ENCODE assay signal across 9 mouse cellular contexts in the genomic region with DNA sequence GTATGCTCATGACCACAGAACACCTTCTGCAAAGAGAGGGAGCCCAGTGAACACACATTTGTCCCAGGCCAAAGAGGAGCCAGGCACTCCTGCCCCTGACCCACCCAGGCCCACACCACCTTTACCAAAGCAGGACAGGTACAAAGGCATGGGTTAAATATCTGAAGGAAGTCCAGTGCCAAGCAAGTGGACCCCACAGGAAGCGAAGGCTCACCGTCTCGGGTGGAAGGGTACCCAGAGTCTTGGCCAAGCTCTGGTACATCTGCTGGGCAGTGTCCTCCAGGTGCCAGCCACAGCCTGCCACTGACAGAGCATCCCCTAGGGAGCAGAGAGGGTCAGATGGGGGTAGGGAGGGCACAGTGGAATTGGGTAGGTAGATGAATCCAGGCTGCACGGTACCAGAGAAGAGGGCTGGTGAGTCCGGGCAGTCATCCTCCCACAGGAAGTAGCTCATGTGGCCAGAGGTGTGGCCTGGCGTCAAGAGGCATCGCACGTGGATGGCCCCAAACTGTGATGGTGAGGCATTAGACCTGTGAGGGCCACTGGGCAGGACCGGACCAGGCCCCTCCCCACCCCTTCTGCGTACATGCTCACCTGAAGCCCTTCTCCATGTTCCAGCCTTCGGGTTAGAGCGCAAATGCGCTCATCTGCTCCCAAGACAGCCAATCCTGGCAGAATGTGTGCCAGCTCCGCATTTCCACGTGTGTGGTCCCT. TPM values are rescaled to one million over a fixed set of nuclear protein-coding genes. Genes with fewer than 3 reads are reported as not detected.
DNase-seq lines count a peak whose midpoint lies in the region; ATAC-seq and TF ChIP-seq lines count a peak whose summit lies in the region.
"Had no signal": no experiment of that assay in that cellular context is flagged by ENCODE, and none has a peak within 500 bp of the region (broad histone marks: within the 10 kb centered on the region; RNA-seq: fewer than 3 reads in every experiment).

No protein-coding gene starts in this region.

- no peak overlapping the region for H3K4me3 ChIP-seq in heart, adult 2 months
- H3K4me3 ChIP-seq in MEL (ENCODE audit: control insufficient read depth in 1 of 2, insufficient read depth in 1 of 2, low read depth in 2 of 2, low read length in 2 of 2): no peak overlapping the region; a peak in 1 of 4 replicates
- no peak overlapping the region for H3K4me3 ChIP-seq in heart, postnatal 0 days (ENCODE audit: low read depth, low read length)
- peak overlapping the region; percentile 77 for H3K4me3 ChIP-seq in midbrain, embryonic 10.5 days
- H3K4me3 ChIP-seq in thymus, adult 2 months (ENCODE audit: control insufficient read depth, insufficient read depth, low read length): no peak overlapping the region

- no peak for TF ChIP-seq EP300 in heart, adult 2 months (IDR thresholded peaks at IDR 0.05; ENCODE audit: insufficient read depth, low read depth, low read length)
- no peak for TF ChIP-seq EP300 in MEL (IDR thresholded peaks at IDR 0.05; ENCODE audit: low read depth in 1 of 2, low read length in 2 of 2)
- TF ChIP-seq EP300 in heart, postnatal 0 days (IDR thresholded peaks at IDR 0.05; ENCODE audit: low read depth): no peak

- intact Hi-C loops in heart, adult 2 months (cut with DNase I): no loop called here

- no peak for ATAC-seq in heart, postnatal 0 days (ENCODE audit: insufficient read depth, low read depth)

- no peak overlapping the region for H3K27ac ChIP-seq in heart, adult 2 months
- no peak overlapping the region for H3K27ac ChIP-seq in MEL (ENCODE audit: control insufficient read depth, low read depth, low read length)
- H3K27ac ChIP-seq in heart, postnatal 0 days (ENCODE audit: low read depth): no peak overlapping the region
- H3K27ac ChIP-seq in midbrain, embryonic 10.5 days (replicated peaks): peak overlapping the region; percentile 96
- no peak overlapping the region for H3K27ac ChIP-seq in thymus, adult 2 months (ENCODE audit: control insufficient read depth, insufficient read depth, low read length)

- H3K9me3 ChIP-seq in MEL (replicated peaks; ENCODE audit: insufficient read depth, low read length): no peaks in the 10 kb centered on the region
- no peaks in the 10 kb centered on the region for H3K9me3 ChIP-seq in heart, postnatal 0 days (replicated peaks; ENCODE audit: control insufficient read depth, low read length)
- no peaks in the 10 kb centered on the region for H3K9me3 ChIP-seq in midbrain, embryonic 10.5 days (replicated peaks)

- H3K4me1 ChIP-seq in heart, adult 2 months (ENCODE audit: control insufficient read depth, insufficient read depth, low read length): peaks cover 2% of the 10 kb centered on the region; the same call in 1 of the 2 replicates
- H3K4me1 ChIP-seq in MEL (ENCODE audit: control insufficient read depth in 1 of 2, insufficient read depth in 2 of 2, low read length in 2 of 2): no peaks in the 10 kb centered on the region
- peaks cover 10% of the 10 kb centered on the region for H3K4me1 ChIP-seq in heart, postnatal 0 days (ENCODE audit: control insufficient read depth, insufficient read depth)
- H3K4me1 ChIP-seq in midbrain, embryonic 10.5 days: peaks cover 38% of the 10 kb centered on the region
- H3K4me1 ChIP-seq in thymus, adult 2 months (replicated peaks; ENCODE audit: control insufficient read depth, insufficient read depth, low read length): peaks cover 15% of the 10 kb centered on the region

- no peaks in the 10 kb centered on the region for H3K79me2 ChIP-seq in heart, adult 2 months (replicated peaks; ENCODE audit: control insufficient read depth, insufficient read depth, low read length)
- no peaks in the 10 kb centered on the region for H3K79me2 ChIP-seq in MEL (ENCODE audit: control insufficient read depth, insufficient read depth, low read length, poor library complexity)

- TF ChIP-seq POLR2A in heart, adult 2 months (IDR thresholded peaks at IDR 0.05; ENCODE audit: insufficient read depth, low read depth, low read length): peak; percentile 39; the same call in 1 of the 2 replicates
- no peak for TF ChIP-seq POLR2A in MEL (IDR thresholded peaks at IDR 0.05; ENCODE audit: control insufficient read depth in 1 of 2, insufficient read depth in 1 of 2, low read depth in 1 of 2, low read length in 2 of 2, poor library complexity in 1 of 2)
- no peak for TF ChIP-seq POLR2A in thymus, adult 2 months (IDR thresholded peaks at IDR 0.05; ENCODE audit: control insufficient read depth, extremely low read depth, insufficient read depth, low read length, poor library complexity)

- H3K4me2 ChIP-seq in heart, postnatal 0 days (ENCODE audit: low read depth, low read length): peak overlapping the region; percentile 84; the same call in 1 of the 2 replicates

- 76% methylated on average over 15 of the region's 15 CpGs for WGBS in heart, adult 2 months
- WGBS in heart, postnatal 0 days: 83% methylated on average over 15 of the region's 15 CpGs
- 85% methylated on average over 15 of the region's 15 CpGs for WGBS in midbrain, embryonic 10.5 days
- WGBS in thymus, adult 2 months: 88% methylated on average over 15 of the region's 15 CpGs

- no peak for TF ChIP-seq RAD21 in MEL (IDR thresholded peaks at IDR 0.05; ENCODE audit: low read depth, low read length)

- no peak for TF ChIP-seq CTCF in heart, adult 2 months (IDR thresholded peaks at IDR 0.05)
- TF ChIP-seq CTCF in MEL (IDR thresholded peaks at IDR 0.05 in 2 of 3, conservative IDR thresholded peaks at IDR 0.05 in 1 of 3; ENCODE audit: control insufficient read depth in 1 of 3, insufficient read depth in 1 of 3, low read depth in 2 of 3, low read length in 3 of 3, poor library complexity in 1 of 3, severe bottlenecking in 1 of 3): no peak
- no peak for TF ChIP-seq CTCF in heart, postnatal 0 days (IDR thresholded peaks at IDR 0.05; ENCODE audit: low read depth)
- TF ChIP-seq CTCF in thymus, adult 2 months (IDR thresholded peaks at IDR 0.05; ENCODE audit: borderline replicate concordance, control insufficient read depth, extremely low read depth, insufficient read depth, low read length, poor library complexity): no peak

- no peaks in the 10 kb centered on the region for H3K36me3 ChIP-seq in heart, adult 2 months (ENCODE audit: control insufficient read depth, insufficient read depth, low read length)
- H3K36me3 ChIP-seq in MEL (ENCODE audit: control insufficient read depth in 1 of 2, insufficient read depth in 2 of 2, low read length in 2 of 2): peaks cover 0 to 2% of the 10 kb centered on the region in 2 experiments; a peak in 2 of 4 replicates
- H3K36me3 ChIP-seq in heart, postnatal 0 days (replicated peaks; ENCODE audit: control insufficient read depth, insufficient read depth, low read length): peaks cover 48% of the 10 kb centered on the region
- H3K36me3 ChIP-seq in midbrain, embryonic 10.5 days: peaks cover 70% of the 10 kb centered on the region
- no peaks in the 10 kb centered on the region; the same call in 1 of the 2 replicates for H3K36me3 ChIP-seq in thymus, adult 2 months (ENCODE audit: control insufficient read depth, insufficient read depth, low read length)

- no peak overlapping the region for H3K9ac ChIP-seq in heart, adult 2 months (ENCODE audit: low read depth, low read length)
- peak overlapping the region; percentile 60; the same call in 1 of the 2 replicates for H3K9ac ChIP-seq in MEL (ENCODE audit: control insufficient read depth, low read depth, low read length, poor library complexity, severe bottlenecking)
- peak overlapping the region; percentile 55; the same call in 1 of the 2 replicates for H3K9ac ChIP-seq in heart, postnatal 0 days (replicated peaks; ENCODE audit: low read depth, low read length)

- H3K27me3 ChIP-seq in heart, adult 2 months (ENCODE audit: control insufficient read depth, insufficient read depth, low read length): no peaks in the 10 kb centered on the region
- no peaks in the 10 kb centered on the region for H3K27me3 ChIP-seq in MEL (ENCODE audit: control insufficient read depth in 1 of 2, insufficient read depth in 2 of 2, low read length in 2 of 2)
- no peaks in the 10 kb centered on the region for H3K27me3 ChIP-seq in heart, postnatal 0 days (ENCODE audit: control insufficient read depth, insufficient read depth, low read length)
- no peaks in the 10 kb centered on the region for H3K27me3 ChIP-seq in midbrain, embryonic 10.5 days (ENCODE audit: low read depth, poor library complexity, severe bottlenecking)
- no peaks in the 10 kb centered on the region for H3K27me3 ChIP-seq in thymus, adult 2 months (ENCODE audit: control insufficient read depth, insufficient read depth, low read length)

- peak in 1 of 2 experiments; percentile 25 for DNase-seq in heart, adult 2 months
- DNase-seq in heart, adult 18-20 months: no peak
- no peak for DNase-seq in MEL (ENCODE audit: low read depth, low spot score)
- DNase-seq in heart, postnatal 0 days (ENCODE audit: low spot score): no peak
- DNase-seq in midbrain, embryonic 10.5 days (ENCODE audit: low spot score): no peak
- DNase-seq in layer of hippocampus, adult 11-12 months (ENCODE audit: low spot score): no peak
- DNase-seq in left cerebral cortex, adult 11 months (ENCODE audit: low spot score): no peak
- no peak for DNase-seq in thymus, adult 2 months

RNA-seq across cellular contexts. Expression of gene Haghl, which starts 1.5 kb away (rescaled TPM):
- 1 to 10 TPM; 6.4 to 7.7 TPM for total RNA-seq in heart, adult 2 months (2021)
- polyA plus RNA-seq in heart, adult 2 months (2012; rRNA removed): 19.5 and 23.4 TPM in 2 replicates
- 10 to 100 TPM; 11.4 to 12.1 TPM for total RNA-seq in heart, adult 18-20 months (2021)
- total RNA-seq in MEL (2012; rRNA removed): 10.7 and 12.6 TPM in 2 replicates
- polyA plus RNA-seq in MEL (2012; ENCODE audit: insufficient read depth in 1 of 2, insufficient read length in 2 of 2, low read depth in 1 of 2, low replicate concordance in 2 of 2, missing spikeins in 1 of 2): 10 to 100 TPM in 1 of 2 experiments, not detected in 1; 13.2 TPM
- total RNA-seq in heart, postnatal 0 days (2014; rRNA removed; ENCODE audit: low replicate concordance): 50.3 and 59.4 TPM in 2 replicates
- polyA plus RNA-seq in heart, postnatal 0 days (2015; fragmentation: Nextera tagmentation; extraction: Ambion mirVana): 46.1 and 47.7 TPM in 2 replicates
- 75.8 and 103 TPM in 2 replicates for polyA plus RNA-seq in midbrain, embryonic 10.5 days (2016; fragmentation: Nextera tagmentation; extraction: Ambion mirVana)
- 73.9 and 80.3 TPM in 2 replicates for polyA plus RNA-seq in thymus, adult 2 months (2012; rRNA removed)

RNA-seq across cellular contexts. Expression of gene Ccdc78, which starts 2.4 kb away (rescaled TPM):
- total RNA-seq in heart, adult 2 months (2021): not detected
- 1.1 TPM in 1 of 2 replicates, not detected in the other for polyA plus RNA-seq in heart, adult 2 months (2012; rRNA removed)
- under 1 TPM in 1 of 2 experiments, not detected in 1; 0.39 TPM for total RNA-seq in heart, adult 18-20 months (2021)
- 0.08 TPM in 1 of 2 replicates, not detected in the other for total RNA-seq in MEL (2012; rRNA removed)
- polyA plus RNA-seq in MEL (2012; ENCODE audit: insufficient read depth in 1 of 2, insufficient read length in 2 of 2, low read depth in 1 of 2, low replicate concordance in 2 of 2, missing spikeins in 1 of 2): under 1 TPM in 1 of 2 experiments, not detected in 1; 0.85 TPM
- not detected in 2 replicates for total RNA-seq in heart, postnatal 0 days (2014; rRNA removed; ENCODE audit: low replicate concordance)
- 0.12 and 0.55 TPM in 2 replicates for polyA plus RNA-seq in heart, postnatal 0 days (2015; fragmentation: Nextera tagmentation; extraction: Ambion mirVana)
- polyA plus RNA-seq in midbrain, embryonic 10.5 days (2016; fragmentation: Nextera tagmentation; extraction: Ambion mirVana): 0.79 and 1.2 TPM in 2 replicates
- polyA plus RNA-seq in thymus, adult 2 months (2012; rRNA removed): 0.27 and 0.48 TPM in 2 replicates
- total RNA-seq: layer of hippocampus, postnatal 25 days had no signal

RNA-seq across cellular contexts. Expression of gene Fam173a, which starts 8.7 kb away (rescaled TPM):
- total RNA-seq in heart, adult 2 months (2021): 10 to 100 TPM; 30.8 to 38.3 TPM
- 49.7 and 63.6 TPM in 2 replicates for polyA plus RNA-seq in heart, adult 2 months (2012; rRNA removed)
- total RNA-seq in heart, adult 18-20 months (2021): 10 to 100 TPM; 45.5 to 51.5 TPM
- 35.3 and 39.0 TPM in 2 replicates for total RNA-seq in MEL (2012; rRNA removed)
- 10 to 100 TPM in 1 of 2 experiments, not detected in 1; 36.6 TPM for polyA plus RNA-seq in MEL (2012; ENCODE audit: insufficient read depth in 1 of 2, insufficient read length in 2 of 2, low read depth in 1 of 2, low replicate concordance in 2 of 2, missing spikeins in 1 of 2)
- 32.0 and 32.5 TPM in 2 replicates for total RNA-seq in heart, postnatal 0 days (2014; rRNA removed; ENCODE audit: low replicate concordance)
- 55.6 and 63.1 TPM in 2 replicates for polyA plus RNA-seq in heart, postnatal 0 days (2015; fragmentation: Nextera tagmentation; extraction: Ambion mirVana)
- polyA plus RNA-seq in midbrain, embryonic 10.5 days (2016; fragmentation: Nextera tagmentation; extraction: Ambion mirVana): 71.8 and 88.0 TPM in 2 replicates
- polyA plus RNA-seq in thymus, adult 2 months (2012; rRNA removed): 141 and 162 TPM in 2 replicates

RNA-seq across cellular contexts. Expression of gene Narfl, which starts 10.4 kb away (rescaled TPM):
- total RNA-seq in heart, adult 2 months (2021): 10 to 100 TPM; 42.1 to 45.1 TPM
- 36.4 and 52.6 TPM in 2 replicates for polyA plus RNA-seq in heart, adult 2 months (2012; rRNA removed)
- 10 to 100 TPM; 43.9 to 50.1 TPM for total RNA-seq in heart, adult 18-20 months (2021)
- 26.9 and 34.3 TPM in 2 replicates for total RNA-seq in MEL (2012; rRNA removed)
- polyA plus RNA-seq in MEL (2012; ENCODE audit: insufficient read depth in 1 of 2, insufficient read length in 2 of 2, low read depth in 1 of 2, low replicate concordance in 2 of 2, missing spikeins in 1 of 2): 10 to 100 TPM in 1 of 2 experiments, not detected in 1; 30.6 TPM
- total RNA-seq in heart, postnatal 0 days (2014; rRNA removed; ENCODE audit: low replicate concordance): 36.8 and 86.7 TPM in 2 replicates
- 45.1 and 47.7 TPM in 2 replicates for polyA plus RNA-seq in heart, postnatal 0 days (2015; fragmentation: Nextera tagmentation; extraction: Ambion mirVana)
- polyA plus RNA-seq in midbrain, embryonic 10.5 days (2016; fragmentation: Nextera tagmentation; extraction: Ambion mirVana): 28.1 and 29.5 TPM in 2 replicates
- 29.1 and 33.5 TPM in 2 replicates for polyA plus RNA-seq in thymus, adult 2 months (2012; rRNA removed)

RNA-seq across cellular contexts. Expression of gene AC134908.4, which starts 11.4 kb away (rescaled TPM):
- total RNA-seq in heart, adult 2 months (2021): not detected
- not detected in 2 replicates for polyA plus RNA-seq in heart, adult 2 months (2012; rRNA removed)
- total RNA-seq in heart, adult 18-20 months (2021): not detected
- total RNA-seq in MEL (2012; rRNA removed): 0.92 TPM in 1 of 2 replicates, not detected in the other
- not detected for polyA plus RNA-seq in MEL (2012; ENCODE audit: insufficient read depth in 1 of 2, insufficient read length in 2 of 2, low read depth in 1 of 2, low replicate concordance in 2 of 2, missing spikeins in 1 of 2)
- total RNA-seq in heart, postnatal 0 days (2014; rRNA removed; ENCODE audit: low replicate concordance): not detected in 2 replicates
- 0.66 TPM in 1 of 2 replicates, not detected in the other for polyA plus RNA-seq in heart, postnatal 0 days (2015; fragmentation: Nextera tagmentation; extraction: Ambion mirVana)
- polyA plus RNA-seq in midbrain, embryonic 10.5 days (2016; fragmentation: Nextera tagmentation; extraction: Ambion mirVana): 2.9 TPM in 1 of 2 replicates, not detected in the other
- polyA plus RNA-seq in thymus, adult 2 months (2012; rRNA removed): 1.1 TPM in 1 of 2 replicates, not detected in the other
